Mouse (Mus musculus): ENCODE data around the gene Gm20431.

Gene Gm20431

DNA sequence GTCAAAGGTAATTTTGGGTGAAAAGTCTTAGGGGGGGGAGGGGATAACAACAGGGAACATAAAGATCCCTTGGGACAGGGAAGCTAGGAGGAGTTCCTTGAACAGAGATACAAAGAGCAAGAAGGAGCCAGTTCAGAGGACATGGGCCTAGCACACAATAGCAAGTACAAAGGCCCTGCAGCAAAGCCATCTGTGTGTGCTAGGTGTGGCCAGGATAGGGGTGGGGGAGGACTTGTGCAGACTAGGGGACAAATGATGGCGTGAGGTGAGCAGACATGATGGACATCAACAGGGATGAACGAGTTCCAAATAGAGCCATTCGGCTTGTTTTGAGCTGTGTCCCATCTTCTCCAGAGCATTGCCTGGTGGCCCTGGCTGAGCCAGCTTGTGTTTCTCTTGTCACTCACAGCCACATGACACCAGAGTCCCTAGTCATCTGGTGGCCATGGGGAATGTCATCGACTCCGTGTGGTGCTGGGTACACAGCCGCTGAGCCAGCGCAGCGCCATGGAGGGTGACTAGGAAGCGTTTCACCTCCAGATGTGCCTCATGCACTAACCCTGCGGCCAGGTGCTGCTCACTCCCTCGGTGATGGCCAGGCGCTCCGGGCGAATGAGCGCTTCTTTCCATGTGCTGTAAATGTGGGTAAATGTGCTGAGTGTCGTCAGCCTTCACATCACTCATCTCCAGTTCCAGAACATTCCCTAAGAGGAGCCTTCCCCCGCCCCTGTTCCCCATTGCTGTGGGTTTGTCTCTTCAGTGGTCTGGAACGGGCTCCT is 89.7 kb downstream of the Gm20431 start:
- DNase-seq (ENCODE audit: extremely low spot score, low read depth, low spot score): no peak

DNA sequence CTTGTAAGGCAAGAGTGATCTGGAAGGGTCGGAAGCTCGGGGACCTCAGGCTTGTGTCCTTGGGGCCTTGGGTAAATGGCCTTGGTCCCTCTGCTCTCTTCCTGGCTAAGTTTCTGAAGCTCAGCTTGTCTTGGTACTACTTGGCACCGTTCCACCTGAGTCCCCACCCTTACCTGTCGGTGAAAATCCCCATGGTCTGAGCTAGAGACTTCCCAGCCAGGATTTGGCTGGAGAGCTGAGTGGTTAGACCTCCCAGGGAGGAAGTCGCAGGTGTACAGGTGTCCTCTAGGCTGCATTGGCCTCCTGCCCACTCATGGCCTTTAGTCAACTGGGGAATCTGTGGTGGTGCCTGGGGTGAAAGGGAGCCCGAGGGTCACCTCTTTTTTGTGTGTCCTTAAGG is 90.5 kb downstream of the Gm20431 start:
- DNase-seq (ENCODE audit: extremely low spot score, low read depth, low spot score): no peak

DNA sequence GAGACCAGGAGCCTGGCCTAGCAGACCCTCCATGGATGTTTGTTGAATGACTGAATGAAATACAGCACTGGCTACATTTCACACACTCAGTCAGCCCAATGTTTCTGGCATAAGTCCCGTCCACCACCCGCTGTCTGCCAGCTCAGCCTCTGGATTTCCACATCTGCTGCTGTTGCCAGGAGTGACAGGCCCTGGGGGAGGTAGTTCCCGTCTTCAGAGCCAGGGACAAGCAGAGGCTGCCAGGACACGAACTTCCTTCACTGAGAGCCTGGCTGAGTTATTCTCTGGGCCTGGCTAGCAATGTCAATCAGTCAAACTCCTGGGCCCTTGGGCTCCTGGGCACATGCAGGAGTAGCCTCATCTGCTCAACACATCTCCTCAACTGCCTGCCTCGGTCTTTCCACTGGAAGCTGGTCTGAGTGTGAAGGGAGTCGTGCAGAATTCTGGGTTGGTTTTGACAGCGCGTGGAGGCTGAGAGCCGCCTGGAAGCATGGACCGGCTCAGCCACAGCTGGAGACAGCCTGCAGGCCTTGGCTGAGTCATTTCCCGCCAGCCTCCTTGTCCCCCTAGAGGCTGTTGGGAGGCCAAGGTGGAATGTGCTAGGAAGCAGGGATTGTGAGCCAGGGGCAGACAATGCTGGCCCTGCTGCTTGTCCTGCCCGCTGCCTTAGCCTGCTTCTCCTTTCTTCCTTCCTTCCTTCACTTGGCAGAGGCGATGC is 91.2 kb downstream of the Gm20431 start:
- no peak for DNase-seq (ENCODE audit: extremely low spot score, low read depth, low spot score)

DNA sequence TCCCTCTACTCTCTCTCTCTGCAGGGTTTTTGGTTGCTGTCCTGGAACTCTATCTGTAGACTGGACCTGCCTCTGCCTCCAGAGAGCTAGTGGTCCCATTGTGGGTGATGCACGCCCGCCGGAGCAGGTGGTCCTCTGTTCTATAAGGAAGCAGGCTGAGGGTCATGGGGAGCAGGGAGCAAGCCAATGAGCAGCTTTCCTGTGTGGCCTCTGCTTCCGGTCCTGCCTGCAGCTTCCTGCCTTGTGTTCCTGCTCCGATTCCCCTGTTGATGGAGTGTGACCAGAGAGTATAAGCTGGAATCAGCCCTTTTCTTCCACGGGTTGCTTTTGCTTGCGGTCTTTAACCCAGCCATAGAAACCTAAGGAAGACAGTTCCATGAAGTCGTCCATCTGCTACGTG is 93.2 kb downstream of the Gm20431 start:
- no peak for DNase-seq (ENCODE audit: extremely low spot score, low read depth, low spot score)

DNA sequence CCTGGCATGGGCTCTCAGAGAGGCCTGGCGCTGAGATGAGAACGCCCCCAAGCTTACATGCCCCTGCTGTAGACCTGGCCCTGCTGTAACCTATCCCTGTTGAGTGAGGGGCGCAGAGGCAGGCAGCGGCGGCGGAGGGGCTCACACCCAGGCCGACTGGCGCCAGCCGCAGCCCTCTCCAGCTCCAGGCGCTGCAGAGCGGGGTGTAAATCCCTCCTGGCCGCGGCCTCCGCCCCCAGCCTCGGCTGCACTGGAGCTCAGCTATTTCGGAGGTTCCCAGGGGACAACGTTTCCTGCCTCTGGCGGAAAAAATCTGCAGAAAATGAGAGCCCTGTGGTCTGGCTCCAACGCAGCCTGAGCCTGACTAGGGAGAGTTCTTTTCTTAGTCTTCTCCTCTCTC is 95.6 kb downstream of the Gm20431 start:
- DNase-seq (ENCODE audit: extremely low spot score, low read depth, low spot score): no peak

DNA sequence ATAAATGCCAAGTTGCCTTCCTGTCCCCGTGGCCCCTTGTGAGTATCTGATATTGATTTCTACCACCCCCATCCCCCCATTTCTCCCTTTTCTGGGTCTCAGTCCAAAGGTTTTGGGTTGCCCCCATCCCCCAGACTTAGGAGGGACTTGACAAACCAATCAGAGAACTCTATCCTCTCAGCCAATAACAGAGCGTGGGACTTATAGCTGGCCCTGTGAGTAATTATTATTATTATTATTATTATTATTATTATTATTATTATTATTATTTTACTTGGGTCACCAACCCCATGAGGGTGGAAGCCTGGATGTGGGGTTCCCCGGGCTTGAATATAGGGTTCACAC is 96.0 kb downstream of the Gm20431 start:
- DNase-seq (ENCODE audit: extremely low spot score, low read depth, low spot score): no peak

DNA sequence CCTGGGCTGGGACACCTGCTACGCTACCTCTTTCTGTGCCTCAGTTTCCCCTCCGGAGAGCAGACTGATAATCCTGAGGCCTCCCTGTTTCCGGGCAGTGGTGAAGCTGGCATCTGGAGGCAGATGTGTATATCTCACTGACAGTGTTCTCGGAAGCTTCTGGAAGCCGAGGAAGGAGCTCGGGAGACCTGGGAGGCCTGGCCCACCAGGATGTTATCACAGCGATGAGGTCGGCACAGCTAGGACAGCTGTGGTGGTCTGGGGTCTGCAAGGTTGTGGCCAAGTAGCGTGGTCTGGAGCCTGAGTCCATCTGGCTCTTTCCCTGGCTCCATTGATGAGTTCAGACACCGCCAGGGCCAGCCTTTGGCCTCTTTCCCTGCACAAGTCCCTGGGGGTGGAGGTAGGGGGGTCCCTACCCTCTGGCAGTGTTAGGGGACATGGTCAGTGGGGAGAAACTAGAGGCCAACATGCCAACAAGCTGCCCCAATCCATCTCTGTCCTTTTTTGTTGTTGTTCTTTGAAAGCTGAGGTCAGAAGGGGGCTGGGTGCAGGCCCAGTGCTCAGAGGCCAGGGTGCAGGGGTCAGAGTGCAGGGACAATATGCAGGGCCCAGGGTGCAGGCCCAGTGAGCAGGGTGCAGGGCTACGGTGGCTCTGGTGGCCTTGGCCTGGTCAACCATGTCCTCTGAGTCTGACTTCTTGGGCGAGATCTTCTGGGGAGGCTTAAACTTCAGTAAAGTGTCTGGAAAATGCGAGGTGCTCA is 96.6 kb downstream of the Gm20431 start:
- no peak for DNase-seq (ENCODE audit: extremely low spot score, low read depth, low spot score)

DNA sequence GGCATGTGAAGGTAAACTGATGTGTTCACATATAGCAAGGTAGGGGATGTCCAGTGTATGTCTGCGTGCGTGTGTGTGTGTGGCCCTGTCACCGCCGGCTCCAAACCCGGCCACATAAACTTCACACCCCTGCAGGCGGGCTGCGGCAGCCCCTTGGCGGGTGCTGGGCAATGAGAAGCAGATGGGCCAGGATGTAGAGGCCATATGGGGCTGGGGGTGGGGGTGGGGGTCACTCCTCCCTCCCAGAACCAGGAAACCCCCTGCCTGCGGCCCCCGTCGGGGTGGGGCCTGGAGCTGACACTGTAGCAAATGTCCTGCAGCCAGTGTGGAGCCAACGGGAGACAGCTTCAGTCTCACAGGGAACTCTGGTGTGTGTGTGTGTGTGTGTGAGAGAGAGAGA is 97.6 kb downstream of the Gm20431 start:
- no peak for DNase-seq (ENCODE audit: extremely low spot score, low read depth, low spot score)

DNA sequence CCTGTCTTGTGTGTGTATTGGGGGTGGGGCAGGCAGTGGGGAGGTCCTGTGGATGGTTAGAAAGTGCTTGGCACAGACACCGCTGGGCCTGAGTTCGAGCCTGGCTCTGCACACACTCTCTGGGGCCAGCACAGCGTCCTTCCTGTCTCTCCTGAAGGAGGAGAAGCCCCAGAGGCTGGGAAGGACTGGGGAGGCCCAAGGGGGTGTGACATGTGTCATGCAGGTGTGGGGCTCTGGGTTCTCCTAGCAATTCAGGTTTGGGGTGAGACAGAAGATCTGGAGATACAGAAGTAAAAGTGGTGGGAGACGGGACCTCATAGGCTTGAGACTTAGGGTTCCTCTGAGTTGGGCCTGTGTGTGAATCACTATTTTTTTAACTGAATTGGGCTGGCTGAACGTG is 98.3 kb downstream of the Gm20431 start:
- DNase-seq (ENCODE audit: extremely low spot score, low read depth, low spot score): no peak

DNA sequence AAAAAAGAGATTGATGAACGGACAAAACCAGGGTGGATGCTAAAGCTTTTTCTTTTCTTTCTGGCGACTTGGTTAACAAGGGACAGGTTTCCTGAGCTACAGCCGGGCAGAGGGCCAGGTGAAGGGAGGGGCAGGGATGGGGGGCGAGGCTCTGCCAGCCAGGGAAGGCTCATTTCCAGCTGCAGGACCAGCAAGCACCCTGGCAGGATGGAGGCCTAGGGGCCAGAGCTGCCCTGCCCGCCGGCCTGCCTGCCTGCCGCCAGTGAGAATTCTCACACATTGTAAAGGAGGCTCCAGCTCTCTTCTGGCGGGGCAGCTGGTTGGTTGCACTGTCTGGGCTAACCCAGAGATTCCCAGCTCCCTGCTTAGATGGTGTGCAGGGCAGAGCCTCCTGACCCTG is 99.2 kb downstream of the Gm20431 start:
- DNase-seq (ENCODE audit: extremely low spot score, low read depth, low spot score): no peak

DNA sequence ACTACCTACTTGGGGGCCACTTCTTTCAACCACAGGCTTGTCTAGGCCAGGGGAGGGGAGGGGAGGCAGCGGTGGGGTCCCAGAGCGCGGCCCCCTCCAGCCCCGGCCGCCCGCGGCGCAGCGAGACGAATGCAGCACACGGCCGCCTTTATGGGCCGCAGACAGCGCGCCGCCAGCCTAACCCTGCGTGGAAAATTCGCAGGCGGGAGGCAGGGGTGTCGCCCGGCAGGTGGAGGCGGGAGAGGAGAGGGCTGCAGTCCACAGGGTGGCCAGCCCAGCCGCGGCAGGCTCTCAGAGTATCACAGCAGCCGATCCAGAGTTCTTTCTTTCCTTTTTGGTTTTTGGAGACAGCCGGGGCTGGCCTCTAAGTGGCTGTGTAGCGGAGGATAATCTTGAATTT is 101.9 kb downstream of the Gm20431 start:
- no peak for DNase-seq (ENCODE audit: extremely low spot score, low read depth, low spot score)
